ENCODE assay signal across 9 mouse cellular contexts in the genomic region with DNA sequence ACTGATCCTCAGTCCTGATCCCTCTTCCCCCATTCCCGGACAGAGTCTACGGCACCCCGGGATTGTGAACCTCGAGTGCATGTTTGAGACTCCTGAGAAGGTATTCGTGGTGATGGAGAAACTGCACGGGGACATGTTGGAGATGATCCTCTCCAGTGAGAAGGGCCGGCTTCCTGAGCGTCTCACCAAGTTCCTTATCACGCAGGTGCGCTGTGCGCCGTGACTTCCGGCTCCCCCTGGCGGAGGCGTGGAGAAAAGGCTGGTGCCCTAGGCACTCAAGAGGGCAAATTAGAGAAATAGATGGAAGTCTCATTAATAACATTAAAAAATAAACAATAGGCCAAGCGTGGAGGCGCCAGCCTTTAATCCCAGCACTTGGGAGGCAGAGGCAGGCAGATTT. TPM values are rescaled to one million over a fixed set of nuclear protein-coding genes. Genes with fewer than 3 reads are reported as not detected.
DNase-seq lines count a peak whose midpoint lies in the region; ATAC-seq and TF ChIP-seq lines count a peak whose summit lies in the region.
"Had no signal": no experiment of that assay in that cellular context is flagged by ENCODE, and none has a peak within 500 bp of the region (broad histone marks: within the 10 kb centered on the region; RNA-seq: fewer than 3 reads in every experiment).

No protein-coding gene starts in this region.

- no peak overlapping the region for H3K27ac ChIP-seq in gastrocnemius, adult 2 months
- no peak overlapping the region for H3K27ac ChIP-seq in hindbrain, embryonic 14.5 days
- H3K27ac ChIP-seq: neural tube, embryonic 13.5 days had no signal

- H3K4me2 ChIP-seq in hindbrain, embryonic 14.5 days (replicated peaks): no peak overlapping the region
- H3K4me2 ChIP-seq: neural tube, embryonic 13.5 days had no signal

- H3K27me3 ChIP-seq in C2C12 (ENCODE audit: control insufficient read depth, insufficient read depth, insufficient read length): no peaks in the 10 kb centered on the region
- H3K27me3 ChIP-seq in hindbrain, embryonic 14.5 days (ENCODE audit: control insufficient read depth, insufficient read depth, low read length): no peaks in the 10 kb centered on the region
- H3K27me3 ChIP-seq: neural tube, embryonic 13.5 days had no signal

- no peak overlapping the region for H3ac ChIP-seq in C2C12 (ENCODE audit: control insufficient read depth, insufficient read length, low read depth)

- no peaks in the 10 kb centered on the region for H3K79me2 ChIP-seq in C2C12 (ENCODE audit: control insufficient read depth, insufficient read depth)

- intact Hi-C loops in gastrocnemius, adult 2 months (cut with DNase I): no loop called here

- DNase-seq in gastrocnemius, adult 2 months: peak; percentile 66
- DNase-seq in gastrocnemius, adult 18-20 months (ENCODE audit: low spot score): no peak
- DNase-seq in adrenal gland, postnatal 36 days: peak; percentile 40 to 69
- peak; percentile 59 for DNase-seq in hindbrain, embryonic 14.5 days (ENCODE audit: low spot score)
- peak; percentile 50 to 58 for DNase-seq in lung, postnatal 4 days
- DNase-seq in thymus, postnatal 0 days (ENCODE audit: low spot score): peak; percentile 68
- DNase-seq in left cerebral cortex, adult 18-20 months (ENCODE audit: low spot score in 2 of 2): no peak

- H3K79me3 ChIP-seq in C2C12 (ENCODE audit: low read depth): no peaks in the 10 kb centered on the region

- peaks cover 5% of the 10 kb centered on the region for H3K36me3 ChIP-seq in C2C12 (ENCODE audit: control insufficient read depth, insufficient read depth)
- peaks cover 59% of the 10 kb centered on the region for H3K36me3 ChIP-seq in hindbrain, embryonic 14.5 days (replicated peaks; ENCODE audit: control insufficient read depth, insufficient read depth)

- no peak overlapping the region for H3K4me3 ChIP-seq in gastrocnemius, adult 2 months
- H3K4me3 ChIP-seq in C2C12 (ENCODE audit: insufficient read depth, poor library complexity, severe bottlenecking): no peak overlapping the region
- no peak overlapping the region for H3K4me3 ChIP-seq in hindbrain, embryonic 14.5 days (replicated peaks; ENCODE audit: low read length)
- H3K4me3 ChIP-seq: neural tube, embryonic 13.5 days had no signal

- H3K9me3 ChIP-seq in hindbrain, embryonic 14.5 days (ENCODE audit: control insufficient read depth, low read length): no peaks in the 10 kb centered on the region
- H3K9me3 ChIP-seq: neural tube, embryonic 13.5 days had no signal

- TF ChIP-seq CTCF in gastrocnemius, adult 2 months (IDR thresholded peaks at IDR 0.05): peak; percentile 73
- TF ChIP-seq CTCF in C2C12 (IDR thresholded peaks at IDR 0.05; ENCODE audit: control insufficient read depth, insufficient read depth, insufficient read length): peak; percentile 13

- ATAC-seq in hindbrain, embryonic 14.5 days (ENCODE audit: low FRiP score): no peak

- H3K4me1 ChIP-seq in hindbrain, embryonic 14.5 days (replicated peaks; ENCODE audit: control insufficient read depth, insufficient read depth, low read length): no peaks in the 10 kb centered on the region
- H3K4me1 ChIP-seq: neural tube, embryonic 13.5 days had no signal

- WGBS in hindbrain, embryonic 14.5 days: 15% methylated on average over 17 of the region's 17 CpGs

- H3K9ac ChIP-seq in hindbrain, embryonic 14.5 days: no peak overlapping the region
- H3K9ac ChIP-seq: neural tube, embryonic 13.5 days had no signal

TF ChIP-seq in C2C12, 6 proteins besides CTCF, POLR2A, EP300 and RAD21:
- TF ChIP-seq MYOD1 (IDR thresholded peaks at IDR 0.05; ENCODE audit: control insufficient read depth, insufficient read length, low read depth) (no peak), MAX (IDR thresholded peaks at IDR 0.05) (no peak), MYOG (IDR thresholded peaks at IDR 0.05; ENCODE audit: control insufficient read depth, extremely low read depth, insufficient read length) (no peak), FOSL1 (IDR thresholded peaks at IDR 0.05; ENCODE audit: insufficient read depth, low read length, poor library complexity, severe bottlenecking) (no peak), CEBPB (IDR thresholded peaks at IDR 0.05; ENCODE audit: low read depth) (no peak), USF1 (IDR thresholded peaks at IDR 0.05; ENCODE audit: low read depth) (no peak)

RNA-seq across cellular contexts. Expression of a gene that starts 15.6 kb away (rescaled TPM):
- 1 to 10 TPM; 3.9 to 8.2 TPM for total RNA-seq in gastrocnemius, adult 2 months (2021)
- total RNA-seq in gastrocnemius, adult 18-20 months (2021): 1 to 10 TPM; 4.9 to 5.9 TPM
- 5.5 TPM for polyA plus RNA-seq in C2C12 (2012; fragmentation: generic; extraction: Trizol)
- 10 to 100 TPM; 16.9 to 17.2 TPM for total RNA-seq in adrenal gland, postnatal 36 days (2021)
- 5.6 and 5.8 TPM in 2 replicates for polyA plus RNA-seq in hindbrain, embryonic 14.5 days (2014; fragmentation: Nextera tagmentation; extraction: Ambion mirVana)
- 70.6 and 80.0 TPM in 2 replicates for polyA plus RNA-seq in thymus, postnatal 0 days (2015; fragmentation: Nextera tagmentation; extraction: Ambion mirVana)
- 1 to 10 TPM; 5.6 to 7.8 TPM for total RNA-seq in left cerebral cortex, adult 18-20 months (2021)

RNA-seq across cellular contexts. Expression of a gene that starts 16.8 kb away (rescaled TPM):
- 1 to 10 TPM in 1 of 2 experiments, under 1 TPM in 1; 0.99 to 1.7 TPM for total RNA-seq in gastrocnemius, adult 2 months (2021)
- 1 to 10 TPM in 1 of 2 experiments, under 1 TPM in 1; 0.89 to 1.6 TPM for total RNA-seq in gastrocnemius, adult 18-20 months (2021)
- polyA plus RNA-seq in C2C12 (2012; fragmentation: generic; extraction: Trizol): 5.3 TPM
- total RNA-seq in adrenal gland, postnatal 36 days (2021): 1 to 10 TPM; 2.4 to 3.6 TPM
- polyA plus RNA-seq in hindbrain, embryonic 14.5 days (2014; fragmentation: Nextera tagmentation; extraction: Ambion mirVana): 5.8 and 6.6 TPM in 2 replicates
- 0.13 and 0.18 TPM in 2 replicates for polyA plus RNA-seq in thymus, postnatal 0 days (2015; fragmentation: Nextera tagmentation; extraction: Ambion mirVana)
- total RNA-seq in left cerebral cortex, adult 18-20 months (2021): 100 to 1,000 TPM; 186 to 201 TPM

RNA-seq across cellular contexts. Expression of a gene that starts 33.2 kb away (rescaled TPM):
- total RNA-seq in gastrocnemius, adult 2 months (2021): not detected
- total RNA-seq in gastrocnemius, adult 18-20 months (2021): under 1 TPM; 0.37 to 0.71 TPM
- 2.6 TPM for polyA plus RNA-seq in C2C12 (2012; fragmentation: generic; extraction: Trizol)
- under 1 TPM in 1 of 2 experiments, not detected in 1; 0.89 TPM for total RNA-seq in adrenal gland, postnatal 36 days (2021)
- polyA plus RNA-seq in hindbrain, embryonic 14.5 days (2014; fragmentation: Nextera tagmentation; extraction: Ambion mirVana): 0.78 and 2.5 TPM in 2 replicates
- polyA plus RNA-seq in thymus, postnatal 0 days (2015; fragmentation: Nextera tagmentation; extraction: Ambion mirVana): 0.44 and 0.85 TPM in 2 replicates
- 1 to 10 TPM; 2.9 to 3.4 TPM for total RNA-seq in left cerebral cortex, adult 18-20 months (2021)

RNA-seq across cellular contexts. Expression of a gene that starts 41.8 kb away (rescaled TPM):
- total RNA-seq in gastrocnemius, adult 2 months (2021): 10 to 100 TPM; 51.2 to 58.3 TPM
- 10 to 100 TPM; 51.7 to 58.0 TPM for total RNA-seq in gastrocnemius, adult 18-20 months (2021)
- polyA plus RNA-seq in C2C12 (2012; fragmentation: generic; extraction: Trizol): 28.9 TPM
- total RNA-seq in adrenal gland, postnatal 36 days (2021): 10 to 100 TPM; 24.8 to 26.8 TPM
- polyA plus RNA-seq in hindbrain, embryonic 14.5 days (2014; fragmentation: Nextera tagmentation; extraction: Ambion mirVana): 44.7 and 48.5 TPM in 2 replicates
- polyA plus RNA-seq in thymus, postnatal 0 days (2015; fragmentation: Nextera tagmentation; extraction: Ambion mirVana): 17.1 and 18.8 TPM in 2 replicates
- 10 to 100 TPM; 51.3 to 56.2 TPM for total RNA-seq in left cerebral cortex, adult 18-20 months (2021)

RNA-seq across cellular contexts. Expression of a gene that starts 42.6 kb away (rescaled TPM):
- total RNA-seq in gastrocnemius, adult 2 months (2021): 10 to 100 TPM; 16.2 to 16.6 TPM
- 10 to 100 TPM in 1 of 2 experiments, 1 to 10 TPM in 1; 9.8 to 13.6 TPM for total RNA-seq in gastrocnemius, adult 18-20 months (2021)
- polyA plus RNA-seq in C2C12 (2012; fragmentation: generic; extraction: Trizol): 50.4 TPM
- total RNA-seq in adrenal gland, postnatal 36 days (2021): 10 to 100 TPM; 66.5 to 67.5 TPM
- 174 and 197 TPM in 2 replicates for polyA plus RNA-seq in hindbrain, embryonic 14.5 days (2014; fragmentation: Nextera tagmentation; extraction: Ambion mirVana)
- polyA plus RNA-seq in thymus, postnatal 0 days (2015; fragmentation: Nextera tagmentation; extraction: Ambion mirVana): 57.1 and 60.9 TPM in 2 replicates
- total RNA-seq in left cerebral cortex, adult 18-20 months (2021): 100 to 1,000 TPM; 258 to 281 TPM

Comparison
In these comparisons a context has a peak if more than half of its experiments do, and no peak if none do; other contexts are left out.
1. DNase-seq: peak in gastrocnemius, adult 2 months (single experiment), adrenal gland, postnatal 36 days (2 of 2), hindbrain, embryonic 14.5 days (single experiment), lung, postnatal 4 days (2 of 2) and thymus, postnatal 0 days (single experiment); none in gastrocnemius, adult 18-20 months (single experiment) and left cerebral cortex, adult 18-20 months (0 of 2).
2. RNA of a gene that starts 16.8 kb away (total RNA-seq): 186 to 201 TPM in left cerebral cortex, adult 18-20 months; 2.4 to 3.6 TPM in adrenal gland, postnatal 36 days, 0.99 to 1.7 TPM in gastrocnemius, adult 2 months and 0.89 to 1.6 TPM in gastrocnemius, adult 18-20 months; every median in the first group is over 10 times any median in the second.